Mouse (Mus musculus) olfactory bulb, adult 2 months (tissue): Measurements from ENCODE around the gene Pde3a. TPM values are rescaled to one million over a fixed set of nuclear protein-coding genes. Genes with fewer than 3 reads are reported as not detected.
A peak's percentile ranks its signal among the peaks of the same experiment; 100 is the strongest.
"Not testable (repeated sequence)": the region's sequence is repeated elsewhere in the genome, so short reads cannot be mapped to it uniquely, and the experiment has no call there.

Source experiments
- H3K27ac ChIP-seq: fragments of 200-500 bp; 2 replicates; pipeline ENCODE4 v1.5.1; 2012; ENCODE audit warnings: low read depth, low read length; ENCODE audit not compliant: insufficient read depth
- H3K4me1 ChIP-seq: fragments of 200-500 bp; 2 replicates; pipeline ENCODE4 v1.6.1; 2012; ENCODE audit warnings: low read length; ENCODE audit not compliant: control insufficient read depth, insufficient read depth
- H3K4me3 ChIP-seq: fragments of 200-500 bp; 2 replicates; pipeline ENCODE4 v1.5.1; 2012; ENCODE audit warnings: mild to moderate bottlenecking, low read depth, low read length, moderate library complexity; ENCODE audit not compliant: insufficient read depth
- CTCF ChIP-seq: fragments of 200-500 bp; IDR thresholded peaks from 2 replicates; pipeline ENCODE4 v1.5.1; 2012; ENCODE audit warnings: low read depth, mild to moderate bottlenecking, low read length, moderate library complexity; ENCODE audit not compliant: insufficient read depth
- POLR2A ChIP-seq: fragments of 200-500 bp; IDR thresholded peaks from 2 replicates; pipeline ENCODE4 v1.6.1; 2012; ENCODE audit warnings: mild to moderate bottlenecking, low read depth, low read length, moderate library complexity; ENCODE audit not compliant: insufficient read depth
- WGBS: fragments of 180-500 bp; shearing (Covaris S2); methylation state at CpG from one replicate; pipeline ENCODE4 v1.1.7; 2018; 5-methylcytosine and 5-hydroxymethylcytosine counted together
- polyA plus RNA-seq: library from polyadenylated mRNA; stranded (reverse); fragments of >200 nt; gene quantifications from 2 replicates; pipeline ENCODE4 v1.2.4, GENCODE M21; 2012; ENCODE audit warnings: low replicate concordance; ENCODE audit not compliant: missing spikeins, insufficient read depth, insufficient read length

Pde3a gene
- polyA plus RNA-seq, 1 experiment = not detected

DNA sequence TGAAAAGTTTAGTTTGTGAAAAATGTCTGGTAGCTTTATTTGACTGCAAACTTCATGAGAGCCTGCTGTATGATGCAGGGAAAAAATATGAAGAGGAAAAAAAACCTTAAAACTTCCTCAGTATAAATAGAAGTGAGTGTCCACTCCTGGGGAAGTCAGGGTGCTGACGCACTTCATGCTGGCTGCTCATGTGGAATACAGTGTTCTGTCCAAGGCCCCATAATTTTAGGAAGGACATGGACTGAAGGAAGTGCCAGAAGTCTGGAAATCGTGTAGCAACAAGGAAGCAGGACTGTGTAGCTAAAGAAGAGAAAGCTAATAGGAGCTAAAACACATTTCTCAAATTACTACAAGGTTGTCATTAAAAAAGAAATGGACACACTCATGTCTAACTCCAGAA is 59.4 kb downstream of the Pde3a start:
- Histone ChIP-seq H3K4me1 (0 out of 2 replicates have a peak, but pooled peaks cover 2% of the 10 kb centered on the region), H3K4me3 (no peak overlapping the region), H3K27ac (no peak overlapping the region)
- WGBS = 65% methylated on average over 2 of the region's 2 CpGs
- TF ChIP-seq CTCF = no peak
- no peak for TF ChIP-seq POLR2A

GRCm38 (mm10) chr6:141309872-141310271 is 60.8 kb downstream of the Pde3a start:
- TF ChIP-seq POLR2A = no peak
- TF ChIP-seq CTCF = no peak
- Histone ChIP-seq H3K4me1 (0 out of 2 replicates have a peak, but pooled peaks cover 2% of the 10 kb centered on the region), H3K4me3 (no peak overlapping the region), H3K27ac (no peak overlapping the region)
- 40% methylated on average over 3 of the region's 3 CpGs for WGBS

DNA sequence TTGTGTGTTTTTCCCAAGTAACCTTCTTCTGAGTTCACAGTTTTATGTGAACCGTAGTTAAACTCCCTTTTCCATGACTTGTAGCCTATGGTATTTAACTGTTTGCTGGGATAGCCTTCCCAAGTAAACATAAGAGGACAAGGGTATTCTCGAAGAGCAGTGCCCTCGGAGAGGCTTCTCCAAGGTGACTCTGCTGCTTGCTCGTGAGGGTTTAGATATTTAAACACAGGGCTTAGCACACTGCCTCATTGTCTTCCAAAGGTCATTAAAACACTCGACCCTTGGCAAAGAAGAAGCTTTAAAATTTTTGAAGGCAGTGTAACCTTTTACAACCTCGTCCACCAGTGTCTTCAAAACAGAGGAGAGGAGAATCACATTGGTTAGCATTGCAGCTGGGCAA is 61.3 kb downstream of the Pde3a start:
- 68% methylated on average over 6 of the region's 6 CpGs for WGBS
- TF ChIP-seq POLR2A = no peak
- TF ChIP-seq CTCF = no peak
- Histone ChIP-seq H3K27ac (no peak overlapping the region), H3K4me3 (no peak overlapping the region), H3K4me1 (no peaks in the 10 kb centered on the region)

GRCm38 (mm10) chr6:141311615-141312014 is 62.5 kb downstream of the Pde3a start:
- WGBS = 78% methylated on average over 6 of the region's 6 CpGs
- Histone ChIP-seq H3K27ac (no peak overlapping the region), H3K4me1 (no peaks in the 10 kb centered on the region), H3K4me3 (no peak overlapping the region)
- TF ChIP-seq POLR2A (no peak), CTCF (no peak)

DNA sequence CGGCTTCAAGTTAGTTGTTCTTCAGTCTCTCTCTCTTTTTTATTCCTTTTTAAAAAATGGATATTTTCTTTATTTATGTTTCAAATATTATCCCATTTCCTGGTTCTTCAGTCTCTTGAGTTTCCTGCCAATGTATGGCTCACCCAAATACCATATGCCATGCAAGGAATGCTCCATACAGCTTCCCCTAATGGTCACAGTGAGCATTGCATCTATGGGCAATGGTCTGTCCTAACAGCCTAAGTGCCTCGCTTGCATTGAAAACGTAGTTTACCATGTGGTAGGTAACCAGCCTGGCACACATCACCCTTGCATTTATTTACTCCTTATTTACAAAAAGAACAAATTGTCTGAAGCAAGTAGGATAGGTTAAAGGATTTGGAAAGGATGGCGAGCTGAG is 64.0 kb downstream of the Pde3a start:
- Histone ChIP-seq H3K4me1 (no peaks in the 10 kb centered on the region), H3K4me3 (no peak overlapping the region), H3K27ac (no peak overlapping the region)
- 91% methylated on average over 4 of the region's 4 CpGs for WGBS
- TF ChIP-seq POLR2A = no peak
- no peak for TF ChIP-seq CTCF

DNA sequence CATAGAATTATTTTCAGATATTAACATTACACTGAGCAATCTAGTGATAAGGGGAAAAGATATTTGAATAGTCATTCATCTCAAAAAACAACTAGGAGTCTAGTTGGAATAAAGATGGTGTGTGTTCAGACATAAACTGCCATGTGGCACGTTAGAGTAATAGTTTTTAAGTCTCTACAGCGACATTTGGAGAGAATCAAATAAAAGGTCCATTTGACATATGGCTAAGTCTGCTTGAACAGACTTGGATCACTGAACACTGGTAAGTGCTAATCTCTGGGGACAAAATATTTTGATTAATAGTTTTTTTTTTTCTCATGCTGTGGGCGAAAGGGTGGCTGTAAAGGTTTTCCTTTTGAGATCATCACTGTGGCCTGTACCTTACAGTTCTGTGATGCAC is 69.4 kb downstream of the Pde3a start:
- TF ChIP-seq CTCF = no peak
- no peak for TF ChIP-seq POLR2A
- Histone ChIP-seq H3K4me3 (no peak overlapping the region), H3K4me1 (no peaks in the 10 kb centered on the region), H3K27ac (no peak overlapping the region)
- WGBS = 89% methylated on average over 3 of the region's 3 CpGs

DNA sequence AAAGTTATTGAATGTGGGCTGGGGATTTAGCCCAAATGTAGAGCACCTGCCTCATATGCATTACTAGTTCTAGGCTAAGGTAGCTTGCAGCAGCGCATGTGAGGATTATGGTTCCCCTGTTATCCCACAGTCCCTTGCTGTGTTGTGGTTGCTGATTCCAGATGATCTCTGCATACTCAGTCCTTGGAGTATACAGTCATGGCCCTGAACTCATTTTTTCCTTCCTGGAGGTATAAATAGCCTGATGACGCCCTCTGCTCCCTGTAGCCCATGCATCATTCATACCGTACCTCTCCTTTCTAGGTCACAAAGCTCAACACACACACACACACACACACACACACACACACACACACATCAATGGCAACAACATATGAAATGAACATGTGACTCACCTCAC is 72.2 kb downstream of the Pde3a start:
- Histone ChIP-seq H3K4me3 (no peak overlapping the region), H3K4me1 (no peaks in the 10 kb centered on the region), H3K27ac (no peak overlapping the region)
- 88% methylated on average over 3 of the region's 3 CpGs for WGBS
- TF ChIP-seq CTCF = no peak

DNA sequence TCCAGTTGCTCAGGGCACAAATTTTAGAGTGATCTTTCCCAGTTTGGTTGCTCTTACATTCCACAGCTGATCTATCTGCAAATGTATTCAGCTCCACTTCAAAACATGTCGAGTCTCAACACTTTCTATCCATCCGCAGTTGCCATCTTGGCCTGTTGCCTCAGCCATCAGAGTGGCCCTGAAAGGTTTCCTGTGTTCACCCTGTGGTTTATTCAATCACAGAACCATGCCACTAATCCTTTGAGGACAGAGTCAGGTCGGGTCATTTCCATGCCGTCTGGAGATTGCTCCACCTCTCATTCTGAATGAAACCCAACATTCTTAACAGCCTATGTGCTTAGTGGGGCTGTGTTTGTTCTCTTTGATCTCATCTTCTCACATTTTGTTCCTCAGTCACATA is 73.9 kb downstream of the Pde3a start:
- H3K4me1 ChIP-seq = no peaks in the 10 kb centered on the region
- no peak overlapping the region for H3K4me3 ChIP-seq
- H3K27ac ChIP-seq = peak overlapping the region; percentile 41
- TF ChIP-seq CTCF = no peak
- TF ChIP-seq POLR2A = no peak
- 28% methylated on average over 4 of the region's 4 CpGs for WGBS

- H3K27ac ChIP-seq, H3K4me3 ChIP-seq, H3K4me1 ChIP-seq: not testable (repeated sequence)
- 90% methylated on average over 2 of the region's 2 CpGs for WGBS
These were observed 78.1 kb downstream of the Pde3a start for GRCm38 (mm10) chr6:141327134-141327533.

GRCm38 (mm10) chr6:141328071-141328470 is 79.0 kb downstream of the Pde3a start:
- no peaks in the 10 kb centered on the region for H3K4me1 ChIP-seq
- TF ChIP-seq CTCF (no peak), POLR2A (no peak)
- WGBS = 91% methylated on average over 3 of the region's 3 CpGs
- no peak overlapping the region for H3K27ac ChIP-seq
- no peak overlapping the region for H3K4me3 ChIP-seq
